Mouse (Mus musculus) heart, embryonic 12.5 days (tissue): ENCODE measurements around the gene Ccdc24. TPM values are rescaled to one million over a fixed set of nuclear protein-coding genes. Genes with fewer than 3 reads are reported as not detected.
A peak's percentile ranks its signal among the peaks of the same experiment; 100 is the strongest.

Experiments
- ATAC-seq: fragments of 200-750 bp; cut with Nextera tagmentation; 2 replicates; pipeline ENCODE4 v1.8.0; 2017; ENCODE audit warnings: moderate TSS enrichment, moderate library complexity; ENCODE audit not compliant: insufficient number of reproducible peaks, low FRiP score
- H3K27ac ChIP-seq: fragments of 300-500 bp; sonication (generic); 2 replicates; pipeline ENCODE4 v1.5.1; 2016; ENCODE audit warnings: mild to moderate bottlenecking, moderate library complexity; ENCODE audit not compliant: poor library complexity, severe bottlenecking
- H3K27me3 ChIP-seq: fragments of 300-500 bp; sonication (generic); replicated peaks from 2 replicates; pipeline ENCODE4 v1.6.1; 2016; ENCODE audit warnings: mild to moderate bottlenecking, moderate library complexity
- H3K36me3 ChIP-seq: fragments of 300-500 bp; sonication (generic); 2 replicates; pipeline ENCODE4 v1.6.1; 2016; ENCODE audit warnings: mild to moderate bottlenecking, moderate library complexity
- H3K4me1 ChIP-seq: fragments of 300-500 bp; sonication (generic); replicated peaks from 2 replicates; pipeline ENCODE4 v1.6.1; 2016; ENCODE audit warnings: mild to moderate bottlenecking
- H3K4me2 ChIP-seq: fragments of 300-500 bp; sonication (generic); 2 replicates; pipeline ENCODE4 v1.6.1; 2016; ENCODE audit warnings: mild to moderate bottlenecking, moderate library complexity
- H3K4me3 ChIP-seq: fragments of 300-500 bp; sonication (generic); 2 replicates; pipeline ENCODE4 v1.5.1; 2016; ENCODE audit warnings: mild to moderate bottlenecking
- H3K9ac ChIP-seq: fragments of 300-500 bp; sonication (generic); 2 replicates; pipeline ENCODE4 v1.6.1; 2016; ENCODE audit warnings: mild to moderate bottlenecking, moderate library complexity
- H3K9me3 ChIP-seq: fragments of 300-500 bp; sonication (generic); replicated peaks from 2 replicates; pipeline ENCODE4 v1.6.1; 2016; ENCODE audit warnings: mild to moderate bottlenecking, moderate library complexity
- WGBS: fragments of 180-500 bp; shearing (Covaris S2); methylation state at CpG from one replicate; pipeline ENCODE4 v1.1.7; 2016; 5-methylcytosine and 5-hydroxymethylcytosine counted together
- polyA plus RNA-seq: library from polyadenylated mRNA; unstranded; fragments of >200 nt; fragmentation: Nextera tagmentation; extraction: Ambion mirVana; gene quantifications from 2 replicates; pipeline ENCODE4 v1.2.1, GENCODE M21; 2016

The Ccdc24 gene
- polyA plus RNA-seq, 1 experiment from 2014 or later = 0.74 TPM

DNA sequence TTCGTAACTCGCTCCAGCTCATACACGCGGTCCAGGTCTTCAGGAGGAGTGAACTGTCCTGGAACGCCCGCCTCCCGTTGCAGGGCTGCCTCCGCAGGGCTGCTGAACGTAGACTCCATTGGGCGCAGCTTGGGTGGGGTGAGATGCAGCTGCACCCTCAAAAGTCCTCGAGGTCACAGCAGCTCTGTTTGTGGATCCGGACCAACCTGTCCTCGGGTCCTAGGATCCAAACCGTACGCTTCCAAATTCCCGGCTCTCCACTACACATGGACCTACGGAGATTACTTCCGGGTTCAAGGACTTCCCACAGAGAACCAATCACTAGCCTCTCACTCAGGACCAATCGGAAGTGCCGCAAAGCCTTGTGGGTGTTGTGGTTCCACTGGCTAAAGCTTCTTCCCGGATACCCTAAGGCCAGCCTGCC lies 19.4 kb upstream of the Ccdc24 start, which contains the start of gene Dph2:
Dph2 (minus strand) TSS at position 295 of the 424 bp plus-strand sequence.
- 0% methylated on average over 21 of the region's 21 CpGs for WGBS

DNA sequence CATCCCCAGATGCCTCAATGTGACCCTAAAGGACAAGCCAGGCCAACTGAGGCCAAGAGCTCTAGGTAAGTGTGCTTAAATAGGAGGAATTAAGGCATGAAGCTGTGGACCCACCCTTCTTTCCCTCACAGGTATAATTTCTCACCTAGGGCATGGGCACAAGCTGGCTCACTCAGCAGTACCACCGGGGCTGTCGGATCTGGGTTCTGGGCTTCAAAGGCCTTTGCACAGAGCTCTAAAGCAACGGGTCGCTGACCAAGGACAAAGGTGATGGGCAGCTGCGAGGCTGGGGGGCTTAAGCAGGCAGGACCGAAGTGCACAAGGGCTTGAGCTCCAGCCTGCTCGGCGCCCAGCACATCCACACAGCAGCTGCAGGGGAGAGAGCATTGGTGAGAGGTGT lies 18.4 kb upstream of the Ccdc24 start:
- WGBS = 84% methylated on average over 8 of the region's 8 CpGs
- Histone ChIP-seq H3K9ac (peak overlapping the region; percentile 64; the same call in 1 of the 2 replicates), H3K27ac (no peak overlapping the region), H3K4me1 (peaks cover 17% of the 10 kb centered on the region), H3K9me3 (no peaks in the 10 kb centered on the region), H3K4me2 (peak overlapping the region; percentile 96), H3K4me3 (peak overlapping the region; percentile 81), H3K27me3 (no peaks in the 10 kb centered on the region), H3K36me3 (peaks cover 35% of the 10 kb centered on the region)
- no peak for ATAC-seq

More for the DNA sequence above, 19.4 kb upstream of the Ccdc24 start, which contains the start of gene Dph2:
- Histone ChIP-seq H3K4me3 (peak within 1 kb of the TSS; percentile 81), H3K4me1 (peaks cover 10% of the 10 kb centered on the region), H3K27ac (no peak within 1 kb of the TSS), H3K9ac (peak within 1 kb of the TSS; percentile 64), H3K4me2 (peak within 1 kb of the TSS; percentile 96), H3K27me3 (no peaks in the 10 kb centered on the region), H3K9me3 (no peaks in the 10 kb centered on the region), H3K36me3 (peaks cover 42% of the 10 kb centered on the region)
- peak; percentile 86 for ATAC-seq

DNA sequence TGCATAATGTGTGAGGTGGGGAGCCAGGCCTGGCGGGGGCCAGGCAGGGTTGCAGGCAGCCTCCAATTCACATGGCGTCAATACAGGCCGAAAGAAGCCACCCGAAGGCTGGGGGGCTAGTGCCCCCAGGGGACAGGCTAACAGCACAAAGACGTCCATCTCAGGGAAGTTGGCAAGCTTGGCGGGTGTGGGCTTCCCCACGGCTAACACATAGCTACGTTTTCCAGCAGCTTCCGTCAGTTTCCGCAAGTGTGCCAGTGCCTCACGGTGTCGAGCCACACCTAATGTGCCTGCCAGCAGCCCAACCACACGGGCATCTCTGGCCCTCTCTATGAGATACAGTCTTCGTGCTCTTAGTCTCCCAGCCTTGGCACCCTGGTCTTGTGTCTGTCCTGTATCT lies 17.7 kb upstream of the Ccdc24 start:
- Histone ChIP-seq H3K4me2 (no peak overlapping the region), H3K36me3 (peaks cover 35% of the 10 kb centered on the region), H3K27ac (no peak overlapping the region), H3K4me1 (peaks cover 17% of the 10 kb centered on the region), H3K9me3 (no peaks in the 10 kb centered on the region), H3K4me3 (no peak overlapping the region), H3K9ac (no peak overlapping the region), H3K27me3 (no peaks in the 10 kb centered on the region)
- ATAC-seq = no peak
- 90% methylated on average over 14 of the region's 14 CpGs for WGBS

DNA sequence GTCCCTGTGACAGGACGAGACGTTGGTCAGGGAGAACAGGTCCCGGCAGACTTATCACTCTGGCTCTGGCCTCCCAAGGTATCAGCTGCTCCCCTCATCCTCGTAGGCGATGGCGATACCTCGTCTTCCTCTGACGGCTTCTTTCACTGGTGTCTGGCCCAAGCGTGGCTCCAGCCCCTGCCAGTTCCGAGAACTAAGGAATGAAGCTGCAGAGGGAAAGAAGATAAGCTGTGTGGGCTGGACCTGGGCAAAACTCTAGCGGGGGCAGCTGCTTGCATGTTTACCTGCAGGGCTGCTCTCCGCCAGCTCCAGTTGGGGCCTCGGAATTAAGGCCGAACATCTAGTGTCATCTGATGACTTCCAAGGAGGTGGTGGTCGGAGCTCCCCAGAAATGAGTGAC lies 17.1 kb upstream of the Ccdc24 start:
- Histone ChIP-seq H3K9me3 (no peaks in the 10 kb centered on the region), H3K4me1 (peaks cover 17% of the 10 kb centered on the region), H3K27me3 (no peaks in the 10 kb centered on the region), H3K9ac (no peak overlapping the region), H3K4me2 (no peak overlapping the region), H3K36me3 (peaks cover 35% of the 10 kb centered on the region), H3K27ac (no peak overlapping the region), H3K4me3 (no peak overlapping the region)
- WGBS = 80% methylated on average over 15 of the region's 15 CpGs
- no peak for ATAC-seq

DNA sequence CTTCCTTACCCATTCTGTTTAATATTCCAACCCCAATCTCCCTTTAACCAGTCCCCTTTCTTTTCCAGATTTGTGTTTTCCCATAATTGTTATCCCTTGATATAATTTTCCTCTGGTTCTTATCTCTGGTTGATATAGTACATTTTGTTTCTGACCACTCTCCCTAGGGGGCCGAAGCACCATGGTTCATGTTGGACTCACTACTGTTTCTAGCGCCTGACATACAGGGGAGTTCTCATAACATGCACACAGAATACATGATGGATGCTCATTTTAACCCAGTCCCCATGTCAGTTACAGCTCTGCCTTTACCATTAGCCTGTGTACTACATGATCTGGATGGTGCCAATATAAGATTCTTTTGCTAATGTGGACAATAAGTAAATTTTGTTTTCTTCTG lies 15.6 kb upstream of the Ccdc24 start:
- 65% methylated on average over 2 of the region's 2 CpGs for WGBS
- no peak overlapping the region; the same call in 1 of the 2 replicates for H3K9ac ChIP-seq
- H3K4me2 ChIP-seq = peak overlapping the region; percentile 82
- H3K9me3 ChIP-seq = no peaks in the 10 kb centered on the region
- no peak overlapping the region; the same call in 1 of the 2 replicates for H3K4me3 ChIP-seq
- peaks cover 24% of the 10 kb centered on the region for H3K4me1 ChIP-seq
- ATAC-seq = no peak
- no peaks in the 10 kb centered on the region for H3K27me3 ChIP-seq
- peaks cover 34% of the 10 kb centered on the region for H3K36me3 ChIP-seq
- H3K27ac ChIP-seq = no peak overlapping the region

DNA sequence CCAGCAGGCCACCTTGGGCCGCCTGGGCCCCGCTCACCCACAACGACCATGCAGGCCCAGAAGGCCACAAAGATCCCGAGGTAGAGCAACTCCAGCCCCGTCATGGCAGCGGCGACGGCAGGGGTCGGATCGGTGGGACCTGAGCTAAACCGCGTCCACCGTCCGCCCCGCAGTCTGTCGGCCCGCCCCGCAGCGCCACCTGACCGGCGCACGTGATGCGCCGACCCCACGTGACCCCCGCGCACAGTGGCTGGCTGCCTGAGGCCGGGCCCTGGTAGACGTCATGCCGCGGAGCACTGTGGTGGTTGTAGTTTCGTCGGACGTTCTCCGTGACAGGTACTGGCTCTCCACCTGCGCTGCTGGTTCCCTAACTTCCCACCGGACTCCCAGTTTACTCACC lies 14.8 kb upstream of the Ccdc24 start, which contains the start of gene Atp6v0b:
Atp6v0b (minus strand) TSS at position 201 of the 400 bp plus-strand sequence.
- H3K9ac ChIP-seq = peak within 1 kb of the TSS; percentile 91
- ATAC-seq = peak; percentile 95
- H3K36me3 ChIP-seq = peaks cover 34% of the 10 kb centered on the region
- peaks cover 31% of the 10 kb centered on the region for H3K4me1 ChIP-seq
- no peaks in the 10 kb centered on the region for H3K9me3 ChIP-seq
- no peaks in the 10 kb centered on the region for H3K27me3 ChIP-seq
- H3K4me2 ChIP-seq = peak within 1 kb of the TSS; percentile 82
- H3K27ac ChIP-seq = peak within 1 kb of the TSS; percentile 24
- 0% methylated on average over 37 of the region's 37 CpGs for WGBS
- H3K4me3 ChIP-seq = peak within 1 kb of the TSS; percentile 94

DNA sequence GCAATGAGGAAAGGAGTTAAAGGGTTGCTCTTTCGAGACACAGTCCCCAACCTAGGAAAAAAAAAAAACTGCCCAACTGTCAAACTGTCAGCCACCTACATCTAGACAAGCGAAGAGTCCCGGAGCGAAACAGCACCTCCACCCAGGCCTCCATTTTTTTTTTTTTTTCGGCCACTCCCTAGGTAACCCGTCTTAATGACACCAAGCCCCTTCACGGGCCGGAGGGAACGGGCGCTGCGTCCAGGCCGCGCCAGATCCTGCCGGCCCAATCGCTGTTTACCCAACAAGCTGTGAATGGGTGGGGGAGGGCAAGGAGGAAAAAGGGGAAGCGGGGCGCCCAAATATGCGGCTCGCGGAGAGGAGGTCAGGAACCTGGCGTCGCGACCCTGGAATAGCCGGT lies 14.3 kb upstream of the Ccdc24 start:
- H3K27ac ChIP-seq = peak overlapping the region; percentile 24
- no peaks in the 10 kb centered on the region for H3K27me3 ChIP-seq
- peak overlapping the region; percentile 82 for H3K4me2 ChIP-seq
- peak overlapping the region; percentile 94 for H3K4me3 ChIP-seq
- peaks cover 32% of the 10 kb centered on the region for H3K4me1 ChIP-seq
- ATAC-seq = peak; percentile 30
- peak overlapping the region; percentile 91 for H3K9ac ChIP-seq
- WGBS = 1% methylated on average over 24 of the region's 24 CpGs
- H3K9me3 ChIP-seq = no peaks in the 10 kb centered on the region
- peaks cover 34% of the 10 kb centered on the region for H3K36me3 ChIP-seq

DNA sequence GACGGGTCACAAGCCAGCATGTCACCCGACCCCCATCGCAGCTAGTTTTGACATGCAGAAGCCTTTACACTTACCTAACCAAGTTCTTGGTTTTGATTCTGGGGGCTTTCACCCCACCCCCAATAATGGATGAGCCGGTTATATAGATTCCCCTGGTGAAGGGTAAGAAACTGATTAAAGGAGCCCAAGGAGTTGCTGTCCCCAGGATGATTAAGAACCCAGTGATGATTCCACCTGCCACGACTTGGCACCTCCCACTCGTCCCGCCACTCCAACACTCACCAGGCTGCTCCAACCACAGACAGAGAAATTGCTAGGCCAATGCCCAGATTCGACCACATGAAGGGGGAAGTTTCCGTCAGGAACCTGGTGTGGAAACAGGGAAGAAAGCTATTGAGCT lies 13.6 kb upstream of the Ccdc24 start:
- WGBS = 83% methylated on average over 9 of the region's 9 CpGs
- H3K27ac ChIP-seq = no peak overlapping the region
- peak overlapping the region; percentile 91 for H3K9ac ChIP-seq
- no peak for ATAC-seq
- H3K36me3 ChIP-seq = peaks cover 35% of the 10 kb centered on the region
- peak overlapping the region; percentile 82 for H3K4me2 ChIP-seq
- no peaks in the 10 kb centered on the region for H3K9me3 ChIP-seq
- H3K4me1 ChIP-seq = peaks cover 28% of the 10 kb centered on the region
- peak overlapping the region; percentile 94 for H3K4me3 ChIP-seq
- no peaks in the 10 kb centered on the region for H3K27me3 ChIP-seq

DNA sequence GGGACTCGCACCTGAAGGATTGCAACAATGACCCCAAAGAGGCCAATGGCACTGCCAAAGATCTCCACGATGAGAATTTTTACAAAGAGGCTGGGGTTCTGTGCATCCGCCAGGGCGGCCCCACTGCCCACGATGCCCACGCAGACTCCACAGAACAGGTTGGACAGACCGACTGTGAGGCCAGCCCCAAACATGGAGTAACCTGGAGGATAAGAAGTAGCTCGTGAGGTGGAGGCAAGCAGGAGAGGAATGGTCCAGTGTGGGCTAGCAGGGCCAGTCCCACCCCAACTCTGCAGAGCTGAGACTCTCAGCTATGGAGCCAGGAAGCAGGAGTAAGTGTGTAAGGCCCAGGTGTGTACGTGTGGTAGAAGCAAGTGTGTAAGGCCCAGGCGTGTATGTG lies 12.7 kb upstream of the Ccdc24 start:
- no peak for ATAC-seq
- no peaks in the 10 kb centered on the region for H3K27me3 ChIP-seq

DNA sequence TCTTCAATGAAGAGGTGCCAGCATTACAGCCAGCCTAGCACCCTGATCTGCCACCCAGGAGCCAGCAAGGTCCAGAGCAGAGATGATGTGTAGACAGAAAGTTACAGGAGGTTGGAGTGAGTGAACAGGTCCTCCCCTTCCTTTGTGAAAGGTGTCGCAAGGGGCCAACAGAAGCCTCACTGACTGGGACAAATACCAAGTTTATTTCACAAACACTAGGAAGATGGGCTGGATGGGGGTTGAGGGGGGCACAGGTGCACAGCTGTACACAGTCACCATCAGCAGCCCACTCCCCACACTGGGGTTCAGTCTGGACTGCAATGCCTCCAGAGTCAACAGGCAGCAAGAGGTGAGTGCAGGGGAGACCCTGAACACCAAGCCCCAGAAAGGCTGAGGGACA lies 11.8 kb upstream of the Ccdc24 start:
- Histone ChIP-seq H3K36me3 (peaks cover 42% of the 10 kb centered on the region), H3K9me3 (no peaks in the 10 kb centered on the region), H3K4me3 (peak overlapping the region; percentile 96; the same call in 1 of the 2 replicates), H3K9ac (peak overlapping the region; percentile 93), H3K4me2 (peak overlapping the region; percentile 94), H3K27me3 (no peaks in the 10 kb centered on the region), H3K27ac (no peak overlapping the region), H3K4me1 (peaks cover 25% of the 10 kb centered on the region)
- 94% methylated on average over 1 of the region's 1 CpGs for WGBS
- ATAC-seq = no peak

More for the DNA sequence above, 12.7 kb upstream of the Ccdc24 start:
- Histone ChIP-seq H3K4me2 (no peak overlapping the region), H3K4me3 (no peak overlapping the region), H3K27ac (no peak overlapping the region), H3K9ac (no peak overlapping the region), H3K4me1 (peaks cover 25% of the 10 kb centered on the region), H3K36me3 (peaks cover 44% of the 10 kb centered on the region), H3K9me3 (no peaks in the 10 kb centered on the region)
- 90% methylated on average over 10 of the region's 10 CpGs for WGBS

DNA sequence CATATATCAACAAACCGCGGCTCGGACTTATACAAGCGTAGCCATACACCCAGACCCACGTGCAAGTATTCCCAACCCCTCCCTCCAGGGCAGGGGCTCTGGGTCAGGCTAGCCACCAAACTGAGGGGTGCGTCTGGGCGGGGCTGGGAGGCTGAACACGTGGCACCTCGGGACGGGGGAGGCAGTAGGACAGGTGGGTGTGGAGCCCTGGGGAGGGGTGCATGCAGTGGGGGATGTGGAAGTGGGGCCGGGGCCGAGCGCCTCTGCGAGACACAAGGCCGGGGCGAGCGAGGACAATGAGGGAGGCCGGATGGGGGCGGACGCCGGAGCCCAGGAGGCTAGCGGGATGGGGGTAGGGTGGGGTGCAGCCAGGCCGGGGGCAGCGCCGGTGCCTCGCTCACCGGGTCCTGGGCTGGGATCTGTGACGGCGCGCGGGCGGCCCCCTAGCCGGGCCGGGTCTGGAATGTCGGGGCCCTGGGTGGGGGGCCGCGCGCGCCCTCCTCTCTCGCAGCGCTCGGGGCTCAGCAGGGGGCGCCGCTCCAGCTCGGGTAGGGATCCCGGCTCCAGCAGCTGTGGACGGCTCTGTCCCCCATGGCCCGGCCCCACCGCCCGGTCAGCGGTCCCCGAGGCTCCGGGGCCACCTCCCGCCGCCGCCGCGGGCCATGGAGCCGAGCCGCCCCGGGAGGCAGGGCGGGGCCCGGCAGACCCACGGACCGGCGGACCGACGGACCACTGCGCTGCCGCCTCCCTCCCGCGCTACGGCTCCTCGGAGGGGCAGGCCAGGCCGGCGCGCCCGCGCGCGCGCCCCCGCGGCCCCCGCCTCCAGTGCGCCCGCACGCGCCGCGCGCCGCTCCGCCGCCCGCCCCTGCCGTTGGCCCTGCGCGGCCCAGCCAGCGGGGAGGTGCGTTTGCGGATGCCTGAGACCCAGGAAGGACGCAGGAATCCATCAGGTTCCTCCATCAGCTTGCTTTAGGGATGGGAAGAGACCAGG lies 10.6 kb upstream of the Ccdc24 start, which contains the start of gene B4galt2:
B4galt2 (minus strand) TSS at position 787 of the 991 bp plus-strand sequence.
- peak; percentile 43 for ATAC-seq
- H3K36me3 ChIP-seq = peaks cover 38% of the 10 kb centered on the region
- peak within 1 kb of the TSS; percentile 93 for H3K9ac ChIP-seq
- H3K27ac ChIP-seq = peak within 1 kb of the TSS; percentile 57; the same call in 1 of the 2 replicates
- peak within 1 kb of the TSS; percentile 96 for H3K4me3 ChIP-seq
- H3K9me3 ChIP-seq = no peaks in the 10 kb centered on the region
- H3K4me1 ChIP-seq = peaks cover 25% of the 10 kb centered on the region
- H3K27me3 ChIP-seq = no peaks in the 10 kb centered on the region
- peak within 1 kb of the TSS; percentile 94 for H3K4me2 ChIP-seq
- WGBS = under 1% methylated on average over 50 of the region's 103 CpGs
